Mouse (Mus musculus) liver, embryonic 14.5 days (tissue): ENCODE measurements around the gene Nat8l.

Experiments used
- CTCF ChIP-seq: IDR thresholded peaks from 2 replicates; pipeline ENCODE4 v1.5.1; 2016; ENCODE audit warnings: antibody characterized with exemption, low read depth, control low read depth
- EP300 ChIP-seq: IDR thresholded peaks from 2 replicates; pipeline ENCODE4 v1.6.1; 2016; ENCODE audit warnings: antibody characterized with exemption, low read depth

GRCm38 (mm10) chr5:33954354-33954753 is 41.4 kb upstream of the Nat8l start:
- TF ChIP-seq CTCF (peak; percentile 94), EP300 (no peak)
